Mouse (Mus musculus): ENCODE measurements at regions not wholly inside any gene's neighbourhood (a gene's known extent, or its start where the extent isn't known, plus 50 kb on each side); places are given as distances from the start of the nearest gene placed in this dataset.

GRCm38 (mm10) chr14:74464027-74464682, 176.5 kb upstream of the Htr2a start:
- TF ChIP-seq CTCF (IDR thresholded peaks at IDR 0.05; ENCODE audit: low read depth, low read length) (no peak), GATA1 (IDR thresholded peaks at IDR 0.05; ENCODE audit: borderline replicate concordance, low read length) (no peak)

Data from G1E (cell line).